Mouse (Mus musculus) heart, adult 11 months (tissue): Measurements from ENCODE around the gene Ush1g.

ENCODE experiments used
- DNase-seq: peaks from one replicate; pipeline ENCODE4 v3.0.0; 2022

Gene Ush1g

GRCm38 (mm10) chr11:115267958-115268357, 53.9 kb downstream of the Ush1g start:
- no peak for DNase-seq

GRCm38 (mm10) chr11:115267061-115267883, 54.6 kb downstream of the Ush1g start, which contains the start of gene Grin2c:
TSS of gene Grin2c (minus strand) at chr11:115267243.
- no peak for DNase-seq

GRCm38 (mm10) chr11:115266400-115266778, 55.5 kb downstream of the Ush1g start:
- DNase-seq, result no peak

GRCm38 (mm10) chr11:115265771-115266399, 56.0 kb downstream of the Ush1g start:
- no peak for DNase-seq
